Mouse (Mus musculus) kidney, adult 18-20 months (tissue): ENCODE data around the gene Grik4.
"Not testable (repeated sequence)": the region's sequence is repeated elsewhere in the genome, so short reads cannot be mapped to it uniquely, and the experiment has no call there.

Source experiments
- DNase-seq: peaks from one replicate; pipeline ENCODE4 v3.0.0; 2021

Gene Grik4

DNA sequence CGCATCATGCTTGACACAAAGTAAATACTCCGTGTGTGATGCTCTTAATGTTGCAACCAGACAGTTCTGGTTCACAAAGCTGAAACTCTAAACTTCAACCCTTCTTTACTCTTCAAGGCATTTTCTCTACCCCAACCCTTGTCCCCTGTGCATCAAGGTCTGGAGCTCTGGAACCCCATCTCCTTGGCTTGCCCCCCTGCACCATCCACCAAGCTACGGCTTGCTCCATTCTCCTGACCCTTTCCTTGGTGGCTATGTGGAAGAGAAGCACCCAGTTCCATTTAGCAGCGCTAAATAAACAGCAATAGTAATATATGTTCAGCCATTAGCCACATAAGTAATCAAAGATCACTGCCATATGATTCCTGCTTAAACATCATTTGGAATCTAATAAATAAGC lies 150.3 kb downstream of the Grik4 start:
- no peak for DNase-seq

DNA sequence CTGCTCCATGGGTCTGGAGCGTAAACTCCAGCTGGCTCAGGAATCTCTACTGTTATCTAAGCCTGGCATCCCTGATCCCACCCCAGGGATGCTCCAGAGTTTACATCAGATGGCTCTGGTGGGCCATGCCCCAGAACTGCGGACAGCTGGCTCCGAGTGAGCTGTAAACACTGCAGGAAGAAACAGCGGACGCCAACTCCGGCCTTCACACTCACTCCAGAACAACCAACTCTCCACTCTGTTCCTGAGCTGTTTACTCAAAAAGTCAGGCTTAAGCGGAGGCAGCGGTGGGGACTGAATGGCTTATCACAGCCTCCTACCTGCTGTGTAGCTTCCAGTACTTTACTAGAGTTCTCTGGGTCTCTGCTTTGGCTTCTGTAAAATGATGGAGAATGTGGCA lies 150.7 kb downstream of the Grik4 start:
- DNase-seq: no peak

DNA sequence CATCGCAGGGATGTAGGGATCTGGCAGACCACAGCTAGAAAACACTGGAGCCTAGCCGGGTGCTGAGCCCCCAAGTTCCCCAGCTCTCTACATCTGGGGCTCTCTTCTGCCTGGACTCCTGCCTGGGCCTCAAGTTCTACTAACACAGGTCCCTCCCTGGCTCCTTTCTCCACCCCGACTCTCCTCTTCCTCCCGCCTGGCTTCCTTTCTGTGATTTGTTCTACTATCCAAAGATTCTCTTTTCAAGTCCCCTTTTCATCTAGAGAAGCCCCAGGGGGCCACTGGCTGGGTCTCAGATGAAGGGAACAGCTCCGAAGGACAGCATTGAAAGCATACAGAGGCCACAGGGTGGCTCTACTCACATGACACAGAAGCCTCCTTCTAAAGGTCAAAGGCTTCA lies 151.9 kb downstream of the Grik4 start:
- no peak for DNase-seq

DNA sequence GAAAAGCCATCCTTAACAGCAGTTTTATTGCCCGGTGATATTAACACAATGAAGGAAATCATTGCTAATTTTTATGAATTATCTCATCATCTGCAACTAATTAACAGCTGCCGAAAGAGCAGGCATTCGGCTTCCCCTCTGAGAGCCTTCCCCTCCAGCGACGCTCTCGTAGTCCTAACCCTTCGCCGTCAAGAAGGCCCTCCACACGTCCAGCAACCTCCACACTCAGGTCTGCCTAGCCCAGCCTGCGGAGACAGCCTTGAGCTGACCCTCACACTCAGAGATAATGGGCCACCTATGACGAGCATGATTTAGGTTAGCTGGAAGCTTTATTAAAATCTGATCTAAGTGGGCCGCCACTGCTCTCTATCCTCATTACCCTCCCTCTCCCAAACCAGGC lies 152.5 kb downstream of the Grik4 start:
- DNase-seq: no peak

DNA sequence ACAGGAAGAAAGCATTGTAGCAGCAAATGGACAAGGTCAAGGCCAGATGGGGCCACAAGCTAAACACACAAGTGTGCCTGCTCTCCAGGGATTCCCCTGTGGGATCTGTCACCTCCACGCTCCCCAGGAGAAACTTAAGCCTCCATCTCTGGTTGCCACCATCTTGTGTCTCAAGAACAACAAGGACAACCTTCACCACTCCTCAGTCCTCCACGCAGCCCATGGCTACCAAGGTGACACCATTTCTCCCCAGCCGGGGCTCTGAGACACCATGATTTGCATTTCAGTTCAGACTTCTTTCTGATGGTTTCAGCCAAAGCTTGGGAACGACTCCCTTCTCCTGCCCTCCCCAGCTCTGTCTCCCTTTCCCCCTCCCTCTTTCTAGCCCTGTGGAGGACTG lies 152.9 kb downstream of the Grik4 start:
- DNase-seq: no peak

DNA sequence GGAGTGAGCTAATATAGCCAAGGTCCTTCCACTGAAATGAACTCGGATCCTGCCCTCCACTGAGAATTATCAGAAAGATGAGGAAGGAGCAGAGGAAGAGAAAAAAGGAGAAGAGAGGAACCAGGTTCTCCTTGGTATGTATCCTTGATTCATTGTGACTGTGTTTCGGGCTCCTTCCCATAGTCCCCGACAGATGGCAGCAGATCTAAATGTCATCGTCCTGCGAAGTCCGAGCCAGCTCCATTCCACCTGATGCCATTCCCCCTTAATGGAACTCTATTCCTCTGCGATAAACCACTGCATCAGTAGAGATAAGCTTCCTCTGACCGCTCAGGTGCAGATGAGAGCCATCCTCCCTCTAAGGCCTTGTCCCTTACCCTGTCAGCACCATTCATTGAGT lies 155.8 kb downstream of the Grik4 start:
- DNase-seq: peak; percentile 57

DNA sequence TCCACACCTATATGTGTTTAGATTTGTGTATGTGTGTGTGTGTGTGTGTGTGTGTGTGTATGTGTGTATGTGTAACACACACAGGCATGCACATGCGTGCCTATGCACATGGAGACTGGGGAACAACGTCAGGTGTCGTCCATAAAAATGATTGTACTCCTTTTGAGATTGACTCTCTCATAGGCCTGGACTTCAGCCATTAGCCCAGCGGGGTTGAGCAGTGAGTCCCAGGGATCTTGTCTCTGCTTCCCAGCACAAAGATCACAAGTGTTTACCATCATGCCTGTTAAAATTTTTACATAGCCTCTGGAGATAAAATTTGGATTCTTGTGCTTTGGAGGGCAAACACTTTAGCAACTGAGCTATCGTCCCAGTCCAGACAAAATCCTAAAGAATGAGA lies 157.4 kb downstream of the Grik4 start:
- no peak for DNase-seq

DNA sequence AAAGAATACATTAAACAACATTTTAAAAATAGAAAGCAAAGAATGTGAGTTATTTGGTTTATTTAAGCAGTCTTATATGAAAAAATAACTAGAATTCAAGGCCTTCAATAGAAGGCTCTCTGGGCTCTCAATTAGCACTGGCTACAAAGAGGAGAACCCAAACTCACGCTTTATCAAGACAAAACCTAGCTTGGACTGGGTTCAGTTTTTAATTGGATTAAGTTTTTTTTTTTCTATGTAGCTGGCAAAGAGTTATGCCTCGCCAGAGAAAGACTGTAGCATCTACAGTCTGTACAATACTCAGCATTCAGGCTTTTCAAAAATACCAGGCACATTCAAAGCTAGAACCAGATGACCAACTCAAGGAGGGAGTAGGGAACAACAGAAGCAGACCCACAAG lies 158.0 kb downstream of the Grik4 start:
- DNase-seq: no peak

DNA sequence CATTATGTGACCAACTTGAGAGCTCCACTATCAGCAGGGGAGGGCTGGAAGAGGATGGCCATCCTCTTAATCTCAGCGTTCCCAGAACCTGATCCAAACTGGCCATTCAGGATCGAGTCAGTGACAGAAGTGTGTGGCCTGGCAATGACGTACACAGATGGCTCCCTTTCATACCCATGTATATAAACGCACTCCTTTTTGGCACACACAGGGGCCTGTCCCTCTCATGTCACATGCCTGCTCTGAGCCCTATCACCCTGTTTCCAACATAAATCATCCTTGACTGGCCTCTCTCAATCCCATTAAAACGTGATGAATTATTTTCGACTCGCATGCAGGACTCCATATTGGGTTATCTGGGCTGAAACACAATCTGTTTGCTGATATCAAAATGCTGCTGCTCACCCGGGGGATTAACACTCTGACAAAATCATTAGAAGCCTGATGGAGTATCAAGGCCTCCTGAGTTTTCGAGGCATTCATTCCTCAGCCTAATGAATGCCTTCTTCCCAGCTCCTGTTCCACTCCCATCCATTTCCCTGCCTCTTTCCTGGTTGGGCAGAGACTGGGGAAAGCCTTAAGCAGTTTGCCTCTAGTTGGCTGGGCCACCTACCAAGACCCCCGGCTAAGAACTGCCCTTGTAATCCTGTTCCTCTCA lies 159.0 kb downstream of the Grik4 start:
- DNase-seq: no peak

DNA sequence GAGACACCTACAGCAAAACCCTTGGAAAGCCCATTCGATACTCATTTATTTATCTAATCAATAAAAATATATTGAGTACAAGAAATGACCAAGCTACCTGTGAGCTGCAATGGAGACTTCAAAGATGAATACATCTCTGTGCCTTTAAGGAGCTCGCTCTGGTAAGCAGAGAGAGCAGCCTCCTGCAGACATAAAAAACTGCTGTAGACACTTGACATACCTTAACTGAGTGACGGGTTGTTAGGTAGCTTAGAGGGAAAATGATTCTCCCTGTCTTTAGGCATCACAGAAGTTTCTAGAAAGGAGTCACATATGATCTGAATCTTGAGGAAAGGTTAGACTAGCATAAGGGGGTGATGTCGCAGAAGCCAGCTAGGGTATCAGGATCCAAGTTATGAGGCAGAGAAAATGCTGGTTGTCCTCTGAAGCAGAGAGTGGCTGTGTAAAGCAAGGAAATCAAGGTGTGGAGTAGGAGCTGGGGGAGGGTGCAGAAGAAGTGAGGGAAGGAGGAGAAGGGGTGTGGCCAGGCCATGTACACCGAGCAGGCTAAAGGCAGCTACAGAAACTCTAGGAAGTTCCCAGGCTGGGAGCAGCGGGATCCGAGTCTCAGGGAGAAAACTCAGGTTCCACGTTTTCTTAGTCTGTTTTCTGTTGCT lies 160.9 kb downstream of the Grik4 start:
- no peak for DNase-seq

DNA sequence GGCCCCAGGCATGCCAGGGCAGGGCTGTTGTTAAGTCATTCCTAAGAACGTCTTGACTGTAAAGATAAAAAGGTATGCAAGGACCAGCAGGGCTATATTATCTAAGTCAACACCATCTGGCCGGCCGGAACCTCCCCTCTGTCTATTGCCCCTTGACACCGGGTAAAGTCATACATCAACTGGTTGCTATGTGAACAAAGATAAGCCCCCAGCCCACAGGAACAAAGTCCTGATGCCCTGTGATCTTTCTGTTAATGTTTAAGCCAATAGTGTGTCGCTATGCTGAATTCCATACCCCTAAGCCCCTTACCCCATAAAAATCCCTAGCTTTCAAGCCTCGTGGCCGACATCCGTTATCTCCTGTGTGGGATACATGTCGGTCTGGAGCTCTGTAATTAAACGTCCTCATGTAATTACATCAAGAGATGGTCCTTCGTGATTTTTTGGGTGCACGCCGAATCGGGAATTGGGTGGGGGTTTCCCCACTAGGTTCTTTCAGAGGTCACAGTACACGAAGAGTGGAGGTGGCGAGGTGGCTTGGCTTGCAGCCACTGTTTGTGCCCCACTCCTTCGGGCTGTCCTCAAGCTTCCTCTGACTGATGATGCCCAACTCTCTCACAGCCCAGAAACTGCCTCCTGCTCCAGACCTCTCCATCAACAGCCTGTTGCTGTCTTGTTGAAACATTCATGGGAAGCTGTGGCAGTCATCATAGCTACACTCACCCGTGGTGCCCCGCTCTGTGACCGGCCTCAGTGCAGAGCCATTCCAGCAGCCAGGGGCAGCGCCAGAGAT lies 165.6 kb downstream of the Grik4 start:
- DNase-seq: not testable (repeated sequence)

DNA sequence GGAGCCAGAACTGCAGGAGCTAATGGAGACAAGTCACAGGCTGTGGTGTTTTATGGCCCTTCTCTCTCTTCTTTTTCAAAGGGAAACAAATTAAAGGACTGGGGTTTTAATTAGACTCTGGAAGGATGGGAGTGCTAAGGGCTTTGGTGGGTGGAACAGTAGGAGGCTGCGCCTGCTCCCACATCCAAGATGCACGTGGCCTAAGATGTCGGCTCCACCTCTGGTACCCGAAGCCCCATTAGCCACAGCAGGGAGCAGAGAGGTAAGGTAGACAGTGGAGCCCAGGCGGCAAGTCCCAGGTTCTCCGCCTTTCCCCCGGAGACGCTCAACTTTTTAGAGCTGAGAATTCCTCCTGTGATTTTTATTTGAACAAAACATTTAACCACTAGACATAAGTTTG lies 166.4 kb downstream of the Grik4 start:
- no peak for DNase-seq

DNA sequence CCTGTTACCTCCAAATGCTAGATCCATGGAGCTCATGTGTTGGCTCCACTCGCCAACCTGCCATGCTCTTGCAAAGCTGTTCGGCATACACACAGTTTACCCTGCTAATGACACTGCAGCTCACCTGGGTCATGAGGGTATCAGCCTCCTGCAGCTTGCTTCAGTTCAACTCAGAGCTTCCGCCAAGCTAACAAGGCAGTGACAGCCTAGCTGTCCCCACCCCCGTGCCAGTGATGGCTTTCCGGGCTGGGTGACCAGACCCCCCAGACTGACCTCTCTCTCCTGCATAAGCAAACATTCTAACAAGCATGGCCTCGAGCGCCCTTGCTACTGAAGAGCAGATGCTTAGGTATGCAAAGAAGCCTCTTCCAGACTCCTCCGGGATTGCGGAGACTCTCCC lies 167.5 kb downstream of the Grik4 start:
- DNase-seq: no peak

DNA sequence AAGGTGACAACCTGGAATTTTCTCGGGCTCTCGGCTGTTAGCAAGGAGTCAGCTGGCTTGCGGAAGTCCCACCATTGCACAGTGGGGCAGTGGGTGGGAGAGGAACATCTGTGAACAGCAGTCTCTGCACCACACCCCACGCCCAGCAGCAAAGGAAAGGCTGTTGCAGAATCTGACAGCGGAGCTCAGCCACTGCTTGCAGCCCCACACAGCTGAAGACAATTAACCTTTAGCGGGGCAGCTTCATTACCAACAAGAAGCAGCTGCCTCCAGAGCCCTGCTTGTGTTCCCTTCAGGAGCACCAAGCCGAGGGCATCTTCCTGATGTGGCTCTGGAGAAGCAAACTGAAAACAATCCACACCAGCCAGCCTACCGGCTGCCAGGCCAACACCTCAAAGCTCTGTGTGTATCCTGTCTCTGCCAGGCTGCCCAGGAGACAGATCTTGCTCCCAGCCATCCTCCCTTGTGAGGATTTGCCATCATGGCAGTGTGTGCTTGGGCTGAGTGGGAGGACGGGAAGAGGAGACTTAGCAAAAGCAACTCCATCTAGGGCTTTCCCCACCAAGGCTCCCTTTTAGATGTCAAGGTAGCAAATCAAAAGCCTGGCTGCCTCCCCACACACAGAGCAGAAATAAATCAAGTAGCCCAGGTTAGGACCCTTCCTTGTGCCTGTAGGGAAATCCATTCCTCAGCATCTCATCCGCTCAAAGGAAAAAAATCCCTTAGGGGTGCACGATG lies 179.3 kb downstream of the Grik4 start:
- no peak for DNase-seq

DNA sequence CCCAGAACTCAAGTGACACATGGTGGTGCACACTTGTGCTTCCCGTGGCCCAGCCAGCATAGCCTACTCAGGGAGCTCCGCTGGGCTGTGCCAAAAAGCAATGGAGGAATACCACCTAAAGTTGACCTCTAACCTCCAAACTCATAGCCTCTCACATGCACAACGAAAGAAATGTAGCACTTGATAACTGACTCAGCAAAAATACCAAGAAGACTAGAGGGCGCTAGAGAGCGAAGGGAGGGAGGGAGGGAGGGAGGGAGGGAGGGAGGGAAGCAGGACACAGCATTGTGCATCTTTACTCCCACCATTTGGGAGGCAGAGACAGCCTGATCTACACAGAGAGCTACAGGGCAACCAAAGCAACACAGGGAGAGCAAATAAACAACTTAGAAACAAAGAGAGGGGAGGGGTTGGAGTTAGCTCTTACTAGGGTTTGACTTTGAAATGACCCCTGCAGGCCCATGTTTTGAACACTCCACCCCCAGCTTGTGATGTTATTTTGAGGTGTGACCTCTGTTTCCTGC lies 185.5 kb downstream of the Grik4 start:
- no peak for DNase-seq

DNA sequence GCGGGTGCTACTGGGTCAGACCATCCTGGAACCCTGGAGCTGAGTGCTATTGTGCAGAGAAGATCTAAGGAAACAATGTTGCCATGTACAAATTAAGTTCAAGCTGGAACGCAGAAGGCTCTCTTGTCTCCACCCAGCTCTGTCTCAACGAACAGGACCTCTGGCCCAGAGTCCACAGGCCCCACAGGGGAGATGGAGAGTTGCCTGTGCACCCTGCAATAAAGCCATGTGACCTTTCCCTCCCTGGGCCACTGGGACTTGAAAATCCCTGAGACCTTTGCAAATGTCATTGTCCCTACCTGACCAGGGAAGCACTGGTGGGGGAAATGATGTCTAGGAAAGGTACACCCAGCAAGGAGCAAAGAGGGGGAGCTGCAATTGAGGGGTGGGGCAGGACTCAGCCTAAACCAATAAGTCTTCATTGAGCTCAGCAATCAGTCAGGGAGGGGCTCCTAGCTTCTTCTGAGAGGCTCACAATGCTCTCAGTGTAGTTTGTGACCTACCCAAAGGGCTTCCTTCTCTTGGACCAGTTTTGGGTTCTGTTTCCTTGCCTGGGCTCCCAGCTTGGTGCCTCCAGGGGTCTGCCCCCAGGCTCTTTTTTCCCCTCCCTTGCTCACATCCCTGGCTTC lies 187.2 kb downstream of the Grik4 start:
- DNase-seq: no peak

DNA sequence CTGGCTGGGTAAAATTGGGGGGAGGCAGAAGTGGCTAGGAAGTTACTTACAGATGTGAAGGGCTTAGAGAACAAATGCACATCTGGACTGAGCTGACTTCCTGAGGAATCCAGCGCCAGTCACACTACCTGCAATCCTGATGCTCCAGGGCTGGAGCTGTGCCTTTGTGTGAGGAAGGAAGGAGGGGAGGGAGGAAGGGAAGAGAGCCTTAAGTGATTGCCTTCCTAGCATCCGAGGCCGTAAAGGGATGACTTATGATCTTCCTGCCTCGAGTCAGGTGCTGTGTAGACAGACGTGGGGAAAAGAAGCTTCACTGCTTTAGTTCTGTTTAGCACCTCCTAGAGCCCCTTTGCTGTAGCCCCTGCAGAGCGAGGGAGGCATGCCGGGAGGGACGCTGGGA lies 189.6 kb downstream of the Grik4 start:
- no peak for DNase-seq

DNA sequence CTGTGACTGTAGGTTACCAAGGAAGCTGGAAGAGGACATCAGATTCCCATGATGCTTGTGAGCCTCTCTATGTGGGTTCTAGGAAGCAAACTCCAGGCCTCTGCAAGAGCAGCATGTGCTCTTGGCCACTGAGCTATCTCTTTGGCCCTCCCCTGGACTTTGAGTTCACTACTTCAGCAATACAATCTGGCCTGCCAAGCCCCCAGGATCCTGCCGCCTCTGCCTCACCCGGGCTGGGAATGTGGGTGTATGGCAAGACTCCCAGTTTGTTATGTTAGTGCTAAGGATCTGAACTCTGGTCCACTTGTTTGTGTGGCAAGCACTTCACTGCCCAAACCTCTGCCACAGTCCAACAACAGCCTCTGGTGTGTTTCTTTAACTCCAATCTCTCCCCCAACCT lies 193.1 kb downstream of the Grik4 start:
- no peak for DNase-seq

DNA sequence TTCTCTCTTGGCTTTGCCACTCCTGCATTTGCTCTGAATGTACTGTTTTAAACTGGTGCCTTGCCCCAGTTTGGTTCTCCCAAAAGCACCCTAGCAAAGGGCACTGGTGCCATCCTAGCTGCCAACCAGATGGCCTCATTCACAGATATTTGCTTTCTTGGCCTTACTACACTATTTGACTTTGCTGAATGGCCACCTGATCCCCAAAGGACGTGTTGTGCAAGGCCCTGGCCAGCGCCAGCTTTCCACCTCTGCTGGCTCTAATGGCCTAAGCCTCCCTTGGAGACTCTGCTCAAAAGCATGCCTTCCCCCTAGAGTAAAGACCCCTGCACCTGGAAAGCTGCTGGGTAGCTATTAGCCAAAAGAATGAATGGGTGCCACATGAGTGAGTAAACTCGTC lies 194.1 kb downstream of the Grik4 start:
- DNase-seq: no peak

DNA sequence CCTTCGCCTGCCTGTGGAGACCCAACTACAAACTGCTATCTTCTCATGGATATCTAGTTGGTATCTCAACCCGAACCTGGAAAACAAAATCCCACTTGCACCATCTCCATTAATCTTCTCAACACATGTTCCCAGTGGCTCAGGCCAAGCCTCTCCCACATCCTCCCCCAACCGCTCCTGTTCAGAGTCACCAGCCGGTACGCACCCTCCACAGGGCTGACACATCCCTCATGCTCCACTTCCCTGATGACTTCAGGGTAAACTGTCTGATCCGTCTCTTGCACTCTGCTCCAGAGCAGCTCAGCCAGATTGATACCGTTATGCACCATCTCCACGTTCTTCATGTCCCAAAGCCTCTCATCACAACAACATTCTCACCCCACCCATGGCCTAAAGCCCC lies 198.3 kb downstream of the Grik4 start:
- DNase-seq: no peak

DNA sequence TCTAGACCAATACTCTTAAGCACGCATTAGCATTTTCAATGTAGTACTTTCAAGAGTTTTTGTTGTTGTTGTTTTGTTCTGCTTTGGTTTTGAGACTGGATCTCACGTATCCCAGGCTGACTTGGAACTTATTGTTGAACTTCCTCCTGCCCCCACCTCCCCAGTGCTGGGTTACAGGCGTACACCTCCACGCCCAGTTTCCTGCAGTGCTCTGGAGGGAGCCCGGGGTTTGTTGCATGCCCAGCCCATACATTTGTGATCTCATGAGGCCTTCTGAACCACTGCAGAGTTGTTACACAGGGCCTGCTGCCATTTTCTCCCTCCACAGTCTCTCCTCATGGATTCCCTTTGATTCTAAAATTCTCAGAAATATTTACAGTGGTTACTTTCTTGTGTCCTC lies 201.9 kb downstream of the Grik4 start:
- DNase-seq: no peak

DNA sequence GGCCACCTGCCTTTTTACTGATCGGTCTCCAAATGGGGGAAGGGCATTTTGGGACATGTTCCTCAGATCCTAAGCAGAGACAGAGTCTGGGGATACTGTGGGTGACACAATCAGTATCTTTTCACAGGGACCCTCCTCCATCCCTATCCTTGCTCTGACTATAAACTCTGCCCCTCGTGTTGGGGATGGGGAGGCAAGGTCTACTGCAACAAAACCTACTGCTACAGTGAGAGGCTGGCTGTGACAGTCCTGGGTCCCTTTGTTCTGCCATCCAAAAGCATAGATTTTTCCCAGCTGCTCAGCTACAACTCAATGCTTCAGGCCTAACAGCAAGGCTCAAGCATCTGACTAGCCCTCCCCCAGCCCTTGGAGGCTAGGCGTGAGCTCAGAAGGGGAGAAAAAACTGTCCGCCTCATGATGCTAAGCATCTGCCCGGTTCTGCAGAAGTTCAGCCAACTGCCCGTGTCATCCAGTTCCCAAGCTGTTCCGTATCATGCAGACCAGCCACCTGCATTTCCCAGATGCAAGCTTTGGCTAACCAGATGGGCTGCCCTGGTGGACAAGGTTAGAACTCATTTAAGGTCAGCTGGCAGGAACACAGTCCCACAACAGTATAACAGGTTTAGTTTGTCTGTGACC lies 207.5 kb downstream of the Grik4 start:
- no peak for DNase-seq
